ENCODE assay signal across 22 mouse cellular contexts in the genomic region with DNA sequence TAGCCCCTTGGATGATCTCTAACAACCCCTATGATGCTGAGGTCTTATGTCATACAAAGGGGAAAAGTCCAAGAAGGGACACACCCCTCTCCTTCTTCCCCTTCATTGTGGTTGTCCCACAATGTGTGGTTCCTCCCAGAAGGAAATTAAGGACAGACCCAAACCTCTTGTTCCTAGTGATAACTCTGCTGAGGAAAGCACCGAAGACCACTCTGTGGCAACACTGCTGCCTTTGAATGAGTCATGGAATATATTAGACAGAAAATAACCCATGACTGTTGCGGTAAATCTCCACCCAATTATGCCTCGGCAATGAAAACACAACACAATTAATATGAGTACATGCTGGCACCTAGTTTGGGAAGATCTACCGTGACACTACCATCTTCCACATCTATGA.
DNase-seq lines count a peak whose midpoint lies in the region; ATAC-seq lines count a peak whose summit lies in the region.
"Had no signal": no experiment of that assay in that cellular context is flagged by ENCODE, and none has a peak within 500 bp of the region (broad histone marks: within the 10 kb centered on the region; RNA-seq: fewer than 3 reads in every experiment).

No protein-coding gene starts in this region.

- peak; percentile 53 for ATAC-seq in CD4-positive, CD25-positive, alpha-beta regulatory T cell, adult 4 months
- peak; percentile 63 for ATAC-seq in granulocyte monocyte progenitor cell, adult 5-6 weeks (replicated peaks; ENCODE audit: poor library complexity, severe bottlenecking)
- ATAC-seq: forebrain, embryonic 13.5 days; forebrain, embryonic 16.5 days; intestine, embryonic 16.5 days; Patski had no signal

- DNase-seq in CD4-positive helper T cell, adult 2 months (ENCODE audit: low read depth, low spot score), result peak; percentile 6
- no peak for DNase-seq in cerebellum, postnatal 25 days
- no peak for DNase-seq in natural killer cell, adult 2 months (ENCODE audit: low spot score in 2 of 2)
- no peak for DNase-seq in heart, postnatal 4 days
- DNase-seq: adrenal gland, adult 2 months; adrenal gland, postnatal 14 days; cerebellum, adult 11 months; cerebellum, adult 2 months; cerebellum, adult 9-11 months; cerebellum, postnatal 36 days; gastrocnemius, postnatal 10 days; gastrocnemius, postnatal 36 days; heart, adult 11 months; heart, postnatal 10 days; heart, postnatal 36 days; kidney, adult 2 months had no signal
